Mouse (Mus musculus): Measurements from ENCODE around the gene Tdrd12.
A peak's percentile ranks its signal among the peaks of the same experiment; 100 is the strongest.
"Not testable (repeated sequence)": the region's sequence is repeated elsewhere in the genome, so short reads cannot be mapped to it uniquely, and the experiment has no call there.

The Tdrd12 gene

DNA sequence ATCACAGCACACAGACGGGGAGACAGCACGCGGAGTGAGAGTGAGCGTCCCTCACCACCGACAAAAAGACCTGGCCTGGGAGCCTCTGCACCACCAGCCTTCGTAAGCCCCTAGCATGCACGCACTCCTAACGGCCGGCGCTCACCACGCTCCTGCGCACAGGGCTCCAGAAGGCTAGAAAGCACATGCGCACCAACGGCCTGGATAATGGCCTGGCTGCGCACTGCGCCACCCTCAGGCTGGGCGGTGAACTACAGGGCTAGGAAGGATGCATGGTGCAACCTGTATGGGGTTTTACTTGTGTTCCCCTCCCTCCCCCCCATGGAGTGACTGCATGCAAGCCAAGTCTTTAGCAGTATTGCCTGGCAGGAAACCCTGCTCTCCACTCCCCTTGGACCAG, at the start of gene Tdrd12:
Gene Tdrd12, minus strand, starts transcription at position 184 of the 400 bp plus-strand sequence.
- no peak for DNase-seq (ENCODE audit: low read depth in 1 of 2, low spot score in 2 of 2)

GRCm38 (mm10) chr7:35586906-35587445, 49.4 kb upstream of the Tdrd12 start:
- no peak for DNase-seq (ENCODE audit: low read depth in 1 of 2, low spot score in 2 of 2)

GRCm38 (mm10) chr7:35586055-35586905, 48.7 kb upstream of the Tdrd12 start, which contains the start of gene Ankrd27:
TSS of gene Ankrd27 (plus strand) at chr7:35586244.
- peak; percentile 77 to 84 for DNase-seq (ENCODE audit: low read depth in 1 of 2, low spot score in 2 of 2)

- DNase-seq (ENCODE audit: low read depth in 1 of 2, low spot score in 2 of 2): no peak
Observed at GRCm38 (mm10) chr7:35585191-35586054, 47.9 kb upstream of the Tdrd12 start, which contains the start of gene Rgs9bp. TSS of gene Rgs9bp (minus strand) at chr7:35585582.

DNA sequence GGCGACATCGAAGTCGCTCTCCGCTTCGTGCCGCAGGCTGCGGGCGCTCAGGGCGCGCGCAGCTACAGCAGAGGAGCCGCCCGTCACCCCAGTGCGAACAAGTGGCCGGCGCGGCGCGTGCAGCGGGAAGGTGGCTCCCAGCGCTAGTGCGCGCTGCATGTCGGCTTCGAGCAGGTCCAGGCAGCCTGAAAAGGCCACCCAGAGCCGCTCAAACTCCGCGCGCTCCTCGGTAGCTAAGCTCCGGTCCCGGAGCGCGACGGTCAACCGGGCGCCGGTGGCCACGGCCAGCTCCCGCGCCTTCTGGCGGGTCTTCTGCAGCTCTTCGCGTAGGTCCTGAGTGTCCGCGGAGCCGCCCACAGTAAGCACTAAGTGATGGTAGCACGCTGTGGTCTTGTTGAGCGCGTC, 47.2 kb upstream of the Tdrd12 start:
- DNase-seq (ENCODE audit: low read depth in 1 of 2, low spot score in 2 of 2): peak in 1 of 2 experiments; percentile 6

GRCm38 (mm10) chr7:35584068-35584785, 46.7 kb upstream of the Tdrd12 start:
- DNase-seq (ENCODE audit: low read depth in 1 of 2, low spot score in 2 of 2): no peak

DNA sequence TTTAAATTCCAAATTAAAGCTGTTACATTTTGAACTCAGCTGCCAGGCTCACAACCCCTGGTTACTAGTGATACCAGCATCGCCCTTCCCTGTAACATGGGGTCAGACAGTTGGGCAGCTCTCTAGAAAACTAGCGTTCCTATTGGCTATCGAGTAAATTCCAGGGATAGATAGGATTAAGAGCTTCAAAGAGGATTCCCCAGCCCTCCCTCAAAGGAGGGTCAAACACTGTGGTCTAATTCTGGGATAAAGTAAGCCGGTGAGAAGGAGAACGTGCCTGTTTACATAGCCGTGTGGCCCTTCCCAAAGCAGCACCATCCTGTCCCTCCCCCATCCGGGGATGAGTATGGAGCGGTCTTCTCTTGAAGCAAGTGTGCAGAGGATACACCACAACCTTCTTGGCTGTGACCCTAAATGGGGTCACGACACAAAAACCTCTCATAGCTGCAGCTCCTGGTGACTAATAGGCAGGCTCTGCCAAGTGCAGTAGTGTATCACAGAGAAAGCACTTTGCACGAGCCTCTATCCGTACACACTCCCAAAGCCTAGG, 46.0 kb upstream of the Tdrd12 start:
- no peak for DNase-seq (ENCODE audit: low read depth in 1 of 2, low spot score in 2 of 2)

GRCm38 (mm10) chr7:35582719-35583118, 45.2 kb upstream of the Tdrd12 start:
- DNase-seq (ENCODE audit: low read depth in 1 of 2, low spot score in 2 of 2): no peak

DNA sequence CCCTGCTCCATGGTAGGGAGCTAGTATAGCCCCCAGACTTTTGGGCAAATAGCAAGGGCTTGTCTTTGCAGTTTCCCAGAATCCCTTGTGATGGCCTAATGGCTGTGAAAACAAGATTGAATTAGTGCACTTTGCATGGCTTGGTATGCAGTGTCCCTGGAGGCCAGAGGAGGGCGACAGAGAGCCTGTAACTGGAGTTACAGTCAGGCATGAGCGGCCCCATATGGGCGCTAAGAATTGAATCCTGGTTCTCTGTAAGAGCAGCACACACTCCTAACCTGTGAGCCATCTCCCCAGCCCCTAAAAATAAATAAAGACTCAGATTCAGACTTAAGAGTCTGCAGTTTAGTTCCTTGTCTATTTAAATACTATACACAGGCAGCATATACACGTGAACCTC, 42.3 kb upstream of the Tdrd12 start:
- peak in 1 of 2 experiments; percentile 6 for DNase-seq (ENCODE audit: low read depth in 1 of 2, low spot score in 2 of 2)

- DNase-seq (ENCODE audit: low read depth in 1 of 2, low spot score in 2 of 2): not testable (repeated sequence)
Observed at GRCm38 (mm10) chr7:35570883-35571282, 33.3 kb upstream of the Tdrd12 start.

DNA sequence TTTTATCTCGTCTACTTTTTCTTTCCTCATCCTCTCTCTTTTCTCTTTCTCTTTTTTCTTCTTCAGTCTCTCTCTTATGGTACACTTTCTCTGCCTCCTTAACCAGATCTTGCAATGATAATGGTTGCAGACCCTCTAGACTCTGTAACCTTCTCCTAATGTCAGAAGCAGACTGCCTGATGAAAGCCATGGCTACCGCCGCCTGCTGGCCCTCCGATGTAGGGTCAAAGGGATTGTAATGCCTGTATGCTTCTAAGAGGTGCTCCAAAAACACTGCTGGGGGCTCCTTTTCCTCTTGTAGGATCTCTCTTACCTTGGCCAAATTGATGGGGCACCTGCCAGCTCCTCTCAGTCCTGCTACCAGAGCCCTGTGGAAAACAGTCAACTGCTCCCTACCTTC, 32.2 kb upstream of the Tdrd12 start:
- not testable (repeated sequence) for DNase-seq (ENCODE audit: low read depth in 1 of 2, low spot score in 2 of 2)

- not testable (repeated sequence) for DNase-seq (ENCODE audit: low read depth in 1 of 2, low spot score in 2 of 2)
Observed at GRCm38 (mm10) chr7:35565965-35566364, 28.4 kb upstream of the Tdrd12 start.

- DNase-seq (ENCODE audit: low read depth in 1 of 2, low spot score in 2 of 2): not testable (repeated sequence)
Observed at GRCm38 (mm10) chr7:35564872-35565271, 27.3 kb upstream of the Tdrd12 start.

- no peak for DNase-seq (ENCODE audit: low read depth in 1 of 2, low spot score in 2 of 2)
Observed at GRCm38 (mm10) chr7:35564067-35564865, 26.7 kb upstream of the Tdrd12 start.

DNA sequence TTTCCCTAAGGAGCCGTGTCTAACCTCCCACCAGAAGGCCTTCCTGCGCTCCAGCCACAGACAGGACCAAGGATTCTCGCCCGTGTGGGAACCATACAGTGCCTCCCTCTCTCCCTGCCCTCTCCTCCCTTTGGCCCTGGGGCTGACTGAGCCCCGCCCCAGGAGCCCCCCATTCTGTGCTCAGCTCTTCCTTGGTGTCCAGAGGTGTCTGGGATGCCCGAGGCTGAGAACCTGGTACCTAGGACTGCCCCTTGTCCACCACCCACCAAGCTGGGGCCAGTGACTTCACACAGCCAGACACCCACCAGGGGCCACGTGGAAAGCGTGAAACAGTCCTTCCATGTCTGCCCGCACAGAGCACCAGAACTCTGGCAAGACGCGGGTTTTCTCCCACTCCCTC, 25.5 kb upstream of the Tdrd12 start:
- DNase-seq (ENCODE audit: low read depth in 1 of 2, low spot score in 2 of 2): no peak

GRCm38 (mm10) chr7:35559838-35560237, 22.3 kb upstream of the Tdrd12 start:
- no peak for DNase-seq (ENCODE audit: low read depth in 1 of 2, low spot score in 2 of 2)

DNA sequence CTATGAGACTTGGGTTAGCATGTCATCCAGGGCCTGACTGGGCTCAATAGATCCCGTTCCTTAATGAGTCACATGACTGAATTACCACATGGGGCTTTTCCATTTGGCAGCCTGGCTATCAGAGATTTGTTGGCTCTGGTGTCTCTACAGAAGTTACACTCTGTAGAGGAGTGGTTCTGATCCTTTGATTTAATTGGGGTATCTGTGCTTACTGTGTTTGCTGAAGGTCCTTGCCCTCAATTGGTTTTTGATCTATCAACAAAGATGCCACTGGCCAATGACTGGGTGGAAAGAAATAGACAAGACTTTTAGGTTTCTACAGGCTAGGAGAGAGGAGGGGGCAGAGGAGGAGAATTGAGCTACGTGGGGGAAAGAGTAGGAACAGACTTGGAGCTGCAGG, 21.1 kb upstream of the Tdrd12 start:
- no peak for DNase-seq (ENCODE audit: low read depth in 1 of 2, low spot score in 2 of 2)

GRCm38 (mm10) chr7:35557577-35557976, 20.0 kb upstream of the Tdrd12 start:
- no peak for DNase-seq (ENCODE audit: low read depth in 1 of 2, low spot score in 2 of 2)

GRCm38 (mm10) chr7:35556905-35557304, 19.4 kb upstream of the Tdrd12 start:
- no peak for DNase-seq (ENCODE audit: low read depth in 1 of 2, low spot score in 2 of 2)

- DNase-seq (ENCODE audit: low read depth in 1 of 2, low spot score in 2 of 2): no peak
Observed at GRCm38 (mm10) chr7:35556205-35556603, 18.7 kb upstream of the Tdrd12 start, which contains the start of gene Nudt19. TSS of gene Nudt19 (minus strand) at chr7:35556304.
